Comparison of ENCODE assay signal across 8 mouse cellular contexts in the genomic region with DNA sequence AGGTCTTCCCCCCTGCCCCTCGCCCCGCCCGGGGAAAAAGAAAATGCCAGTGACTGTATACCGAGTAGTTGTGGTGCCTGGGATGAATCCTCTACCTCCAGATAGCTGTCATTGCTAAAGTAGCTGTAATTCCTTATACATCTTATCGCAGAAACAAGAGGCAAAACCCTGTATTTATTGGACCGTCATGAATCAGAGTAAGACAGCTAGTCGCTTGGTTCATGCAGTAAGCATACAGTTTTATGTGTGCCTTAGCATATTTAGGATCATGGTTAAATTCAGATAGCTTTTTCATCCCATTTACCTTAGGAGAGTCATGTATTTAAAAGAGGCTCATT. TPM values are rescaled to one million over a fixed set of nuclear protein-coding genes. Genes with fewer than 3 reads are reported as not detected.
DNase-seq lines count a peak whose midpoint lies in the region; ATAC-seq and TF ChIP-seq lines count a peak whose summit lies in the region.

No protein-coding gene starts in this region.

- no peak for TF ChIP-seq CTCF in layer of hippocampus, adult 2 months (conservative IDR thresholded peaks at IDR 0.05)

- peak overlapping the region; percentile 67 for H3K4me2 ChIP-seq in embryonic facial prominence, embryonic 11.5 days (ENCODE audit: low read depth, low read length)
- H3K4me2 ChIP-seq in intestine, embryonic 15.5 days (replicated peaks), result peak overlapping the region; percentile 75
- peak overlapping the region; percentile 83 for H3K4me2 ChIP-seq in neural tube, embryonic 13.5 days

- H3K9me3 ChIP-seq in embryonic facial prominence, embryonic 11.5 days (replicated peaks; ENCODE audit: control insufficient read depth, low read length), result no peaks in the 10 kb centered on the region
- H3K9me3 ChIP-seq in intestine, embryonic 15.5 days, result no peaks in the 10 kb centered on the region
- H3K9me3 ChIP-seq in neural tube, embryonic 13.5 days, result no peaks in the 10 kb centered on the region

- peak overlapping the region; percentile 99 for H3K9ac ChIP-seq in embryonic facial prominence, embryonic 11.5 days (replicated peaks; ENCODE audit: low read length)
- H3K9ac ChIP-seq in intestine, embryonic 15.5 days, result peak overlapping the region; percentile 97
- peak overlapping the region; percentile 99 for H3K9ac ChIP-seq in neural tube, embryonic 13.5 days

- DNase-seq in layer of hippocampus, adult 2 months (ENCODE audit: low spot score in 2 of 2), result no peak
- DNase-seq in layer of hippocampus, adult 11-12 months (ENCODE audit: low spot score), result no peak
- DNase-seq in embryonic facial prominence, embryonic 11.5 days (ENCODE audit: low spot score), result peak; percentile 9
- DNase-seq in T-cell, adult 2 months (ENCODE audit: low spot score), result no peak
- no peak for DNase-seq in layer of hippocampus, adult 9-10 months (ENCODE audit: low spot score)

- no peaks in the 10 kb centered on the region for H3K4me1 ChIP-seq in embryonic facial prominence, embryonic 11.5 days (ENCODE audit: control insufficient read depth, insufficient read depth, low read length)
- H3K4me1 ChIP-seq in intestine, embryonic 15.5 days (replicated peaks), result 0 out of 2 replicates have a peak, but pooled peaks cover 10% of the 10 kb centered on the region
- H3K4me1 ChIP-seq in neural tube, embryonic 13.5 days (replicated peaks), result peaks cover 26% of the 10 kb centered on the region

- H3K36me3 ChIP-seq in embryonic facial prominence, embryonic 11.5 days (replicated peaks; ENCODE audit: control insufficient read depth, insufficient read depth, low read depth, low read length), result no peaks in the 10 kb centered on the region
- no peaks in the 10 kb centered on the region for H3K36me3 ChIP-seq in intestine, embryonic 15.5 days
- H3K36me3 ChIP-seq in neural tube, embryonic 13.5 days, result no peaks in the 10 kb centered on the region

- ATAC-seq in embryonic facial prominence, embryonic 11.5 days (replicated peaks; ENCODE audit: insufficient number of reproducible peaks, low FRiP score, low TSS enrichment, low read depth), result no peak
- no peak for ATAC-seq in intestine, embryonic 15.5 days
- no peak for ATAC-seq in neural tube, embryonic 13.5 days (ENCODE audit: low read depth)
- no peak for ATAC-seq in monocyte, adult 5-6 weeks (replicated peaks; ENCODE audit: insufficient number of reproducible peaks, low FRiP score, low TSS enrichment, poor library complexity, severe bottlenecking)

- 14% methylated on average over 7 of the region's 7 CpGs for WGBS in embryonic facial prominence, embryonic 11.5 days
- WGBS in intestine, embryonic 15.5 days, result 5% methylated on average over 7 of the region's 7 CpGs
- 7% methylated on average over 7 of the region's 7 CpGs for WGBS in neural tube, embryonic 13.5 days

- peak overlapping the region; percentile 96 for H3K4me3 ChIP-seq in layer of hippocampus, adult 2 months
- H3K4me3 ChIP-seq in embryonic facial prominence, embryonic 11.5 days (ENCODE audit: low read depth, low read length), result peak overlapping the region; percentile 98
- peak overlapping the region; percentile 95 for H3K4me3 ChIP-seq in intestine, embryonic 15.5 days (replicated peaks)
- peak overlapping the region; percentile 96 for H3K4me3 ChIP-seq in neural tube, embryonic 13.5 days

- peak overlapping the region; percentile 100 for H3K27ac ChIP-seq in layer of hippocampus, adult 2 months
- H3K27ac ChIP-seq in embryonic facial prominence, embryonic 11.5 days (replicated peaks; ENCODE audit: low read depth, low read length), result no peak overlapping the region
- peak overlapping the region; percentile 94; the same call in 1 of the 2 replicates for H3K27ac ChIP-seq in intestine, embryonic 15.5 days
- H3K27ac ChIP-seq in neural tube, embryonic 13.5 days (replicated peaks), result peak overlapping the region; percentile 94

- no peaks in the 10 kb centered on the region for H3K27me3 ChIP-seq in embryonic facial prominence, embryonic 11.5 days (ENCODE audit: control insufficient read depth, insufficient read depth, low read length)
- H3K27me3 ChIP-seq in intestine, embryonic 15.5 days (replicated peaks), result no peaks in the 10 kb centered on the region
- H3K27me3 ChIP-seq in neural tube, embryonic 13.5 days, result no peaks in the 10 kb centered on the region

RNA-seq across cellular contexts. Expression of gene Zfr, which starts 1.5 kb away (rescaled TPM):
- 100 to 1,000 TPM; 357 TPM for total RNA-seq in layer of hippocampus, adult 2 months (2021)
- 112 and 123 TPM in 2 replicates for polyA plus RNA-seq in embryonic facial prominence, embryonic 11.5 days (2014; fragmentation: Nextera tagmentation; extraction: Ambion mirVana)
- polyA plus RNA-seq in intestine, embryonic 15.5 days (2015; fragmentation: Nextera tagmentation; extraction: Ambion mirVana), result 94.3 and 95.4 TPM in 2 replicates
- polyA plus RNA-seq in neural tube, embryonic 13.5 days (2015; fragmentation: Nextera tagmentation; extraction: Ambion mirVana), result 129 and 138 TPM in 2 replicates
- 49.0 to 97.9 TPM (median 69.7 TPM) in 3 replicates for total RNA-seq in monocyte, adult 5-6 weeks (2017)
